Mouse (Mus musculus) megakaryocyte, embryonic 14.5 days (primary cell): ENCODE data around the gene Rab7b.

Source experiments
- FLI1 ChIP-seq: IDR thresholded peaks from 2 replicates; pipeline ENCODE4 v1.6.1; 2012; ENCODE audit warnings: low read length, inconsistent platforms, mixed read lengths
- GATA1 ChIP-seq: IDR thresholded peaks from 3 replicates; pipeline ENCODE4 v1.6.1; 2012; ENCODE audit warnings: mixed read lengths, low read length, inconsistent platforms, borderline replicate concordance

- no peak for TF ChIP-seq GATA1
- TF ChIP-seq FLI1 = no peak
Observed at GRCm38 (mm10) chr1:131761079-131761831, 72.8 kb downstream of the Rab7b start.
